Mouse (Mus musculus): ENCODE data around the gene Mapk1ip1l.

The Mapk1ip1l gene

DNA sequence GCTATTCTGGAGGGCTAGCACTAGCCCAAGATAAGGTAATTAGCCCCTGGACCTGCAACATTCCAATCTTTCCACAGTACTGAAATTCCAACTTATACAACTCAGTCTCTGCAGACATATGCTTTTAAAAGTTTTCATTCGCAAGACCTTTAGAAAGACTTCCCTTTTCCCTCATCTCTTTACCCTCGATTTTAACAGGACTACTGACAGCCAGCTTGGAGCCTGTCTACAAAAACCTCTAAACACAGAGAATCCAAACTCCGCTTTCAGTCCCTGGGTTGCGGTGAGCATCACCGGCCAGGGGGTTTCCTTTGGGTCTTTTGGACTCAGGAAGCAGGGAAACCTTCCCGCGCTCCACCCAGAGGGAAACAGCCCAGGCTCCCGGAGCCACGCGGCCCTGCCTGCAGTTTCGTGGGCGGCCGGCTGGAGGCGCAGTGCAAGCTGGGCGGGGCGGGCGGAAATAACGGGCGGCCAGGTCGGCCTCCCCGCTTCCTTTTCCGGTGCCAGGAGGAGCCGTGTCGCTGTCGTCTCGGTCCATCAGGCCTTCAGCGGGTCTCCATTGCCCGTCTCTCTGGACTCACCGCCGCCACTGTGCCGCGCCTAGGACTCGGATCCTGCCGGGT, at the start of gene Mapk1ip1l:
Mapk1ip1l (plus strand) TSS at position 482 of the 623 bp plus-strand sequence.
- DNase-seq, result peak; percentile 89

DNA sequence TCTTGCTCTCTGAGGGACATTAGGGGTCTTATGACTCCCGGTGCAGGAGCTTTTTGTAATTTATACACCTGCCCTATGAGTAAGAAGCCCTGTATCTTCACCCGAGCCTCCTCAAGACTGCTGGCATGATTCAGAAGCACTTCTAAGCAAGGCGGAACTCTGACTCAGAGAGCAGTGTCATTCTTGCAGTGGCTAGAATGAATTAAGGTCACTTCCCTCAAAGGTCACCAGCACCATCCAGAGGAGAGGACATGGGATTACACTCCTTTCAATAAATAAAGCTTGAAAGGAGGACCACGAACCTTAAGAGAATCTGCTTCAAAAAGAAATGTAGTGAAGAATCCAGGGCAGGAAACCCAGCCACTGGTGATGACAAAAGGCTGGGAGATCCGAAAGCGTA, 48.2 kb upstream of the Mapk1ip1l start:
- DNase-seq, result no peak

DNA sequence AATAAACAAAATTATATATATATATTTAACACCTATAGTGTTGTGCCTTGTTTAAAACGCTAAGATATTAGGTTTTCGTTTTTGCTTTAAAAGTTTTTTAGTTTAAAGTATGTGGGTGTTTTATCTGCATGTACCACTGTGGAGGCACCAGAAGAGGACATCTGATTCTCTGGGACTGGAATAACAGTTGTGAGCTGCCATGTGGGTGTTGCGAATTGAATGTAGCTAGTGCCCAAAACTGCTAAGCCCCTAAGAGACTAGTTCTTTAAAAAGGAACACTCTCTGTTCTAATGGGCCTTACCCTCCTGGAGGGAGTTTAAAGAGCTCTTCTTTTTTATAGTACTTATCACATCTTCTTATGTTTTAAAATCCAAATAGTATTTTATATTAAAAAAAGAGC, 33.2 kb upstream of the Mapk1ip1l start:
- no peak for DNase-seq

DNA sequence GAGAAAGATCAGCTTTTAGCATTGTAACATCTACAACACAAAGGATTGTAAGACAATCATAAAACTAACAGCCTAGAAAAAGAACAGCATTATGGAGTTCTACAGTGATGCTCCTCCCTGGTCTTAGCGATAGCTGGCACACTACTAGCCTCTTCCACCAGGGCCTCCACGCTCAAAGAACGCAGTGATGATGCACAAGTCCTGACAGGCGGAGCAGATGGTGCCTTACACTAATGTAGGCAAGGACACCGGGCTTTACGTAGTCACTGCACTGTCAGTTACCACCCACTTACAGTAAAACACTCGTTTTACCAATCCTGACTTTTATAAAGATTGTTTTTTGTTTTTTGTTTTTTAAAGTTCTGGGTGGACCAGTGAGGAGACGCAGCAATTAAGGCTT, 32.2 kb upstream of the Mapk1ip1l start:
- no peak for DNase-seq

DNA sequence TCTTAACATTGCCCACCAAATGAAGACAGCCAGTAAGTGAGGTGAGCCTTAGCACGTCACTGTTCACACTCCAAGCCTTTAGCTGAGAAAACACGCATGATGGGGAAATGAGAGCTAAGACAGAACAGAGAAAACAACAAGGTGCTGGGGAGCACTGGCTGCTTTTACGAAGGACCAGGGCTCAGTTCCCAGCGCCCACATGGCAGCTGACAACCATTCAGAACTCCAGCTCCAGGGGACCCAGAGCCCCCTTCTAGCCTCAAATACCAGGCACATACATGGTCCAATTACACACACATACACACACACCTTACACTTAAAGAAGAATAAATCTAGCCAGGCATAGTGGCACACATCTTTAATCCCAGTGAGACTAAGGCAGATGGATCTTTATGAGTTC, 29.0 kb upstream of the Mapk1ip1l start:
- no peak for DNase-seq

DNA sequence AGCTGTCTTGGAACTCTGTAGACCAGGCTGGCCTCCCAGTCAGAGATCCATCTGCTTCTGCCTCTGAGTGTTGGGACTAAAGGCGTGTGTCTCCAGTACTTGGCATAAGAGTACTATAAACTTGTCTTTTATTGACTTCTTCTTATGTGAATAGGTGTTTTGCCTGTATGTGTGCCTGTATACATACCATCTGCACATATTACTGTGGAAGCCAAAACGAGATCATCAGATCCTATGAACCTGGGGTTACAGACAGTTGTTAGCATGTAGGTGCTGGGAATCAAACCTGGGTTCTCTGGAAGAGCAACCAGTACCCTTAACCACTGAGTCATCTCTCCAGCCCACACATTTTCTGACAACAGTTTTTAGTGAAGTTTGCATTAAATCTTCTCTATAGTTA, 28.4 kb upstream of the Mapk1ip1l start:
- DNase-seq, result no peak

DNA sequence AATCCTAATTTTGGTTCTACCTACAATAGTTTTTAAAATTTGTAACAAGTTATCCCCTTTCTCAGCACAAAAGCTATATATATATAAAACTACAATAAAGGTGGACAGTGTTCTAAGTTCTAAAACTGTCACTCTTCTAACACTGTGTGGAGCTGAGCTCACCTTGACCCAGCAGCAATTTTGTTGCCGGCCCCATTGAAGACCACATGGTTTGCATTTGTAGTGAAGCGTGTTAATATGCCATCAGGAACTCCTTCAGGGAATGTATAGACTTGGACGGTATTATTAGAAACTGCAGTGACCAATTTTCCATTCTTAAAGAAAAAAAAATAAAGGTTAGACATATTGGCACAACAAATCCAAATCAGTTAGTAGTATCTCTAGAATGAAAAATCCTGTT, 24.3 kb upstream of the Mapk1ip1l start:
- DNase-seq, result no peak

DNA sequence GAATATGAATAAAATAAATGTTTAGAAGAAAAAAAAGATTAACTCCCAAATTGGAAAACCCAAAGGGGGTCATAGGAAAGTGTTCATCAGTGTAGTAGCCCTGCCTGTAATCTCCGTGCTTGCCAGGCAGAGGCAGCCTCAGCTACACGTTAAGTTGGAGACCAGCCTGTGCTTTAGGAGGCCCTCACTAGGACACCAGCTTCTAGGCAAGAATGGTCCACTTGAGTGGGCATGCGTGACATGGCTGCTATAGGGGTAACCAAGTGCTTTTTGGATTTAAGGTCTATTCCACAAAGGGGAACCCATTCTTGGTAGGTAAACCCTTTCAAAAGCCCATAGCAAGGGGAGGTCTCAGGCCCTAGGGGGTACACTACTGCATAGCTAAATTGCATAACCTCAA, 22.6 kb upstream of the Mapk1ip1l start:
- peak; percentile 17 for DNase-seq

DNA sequence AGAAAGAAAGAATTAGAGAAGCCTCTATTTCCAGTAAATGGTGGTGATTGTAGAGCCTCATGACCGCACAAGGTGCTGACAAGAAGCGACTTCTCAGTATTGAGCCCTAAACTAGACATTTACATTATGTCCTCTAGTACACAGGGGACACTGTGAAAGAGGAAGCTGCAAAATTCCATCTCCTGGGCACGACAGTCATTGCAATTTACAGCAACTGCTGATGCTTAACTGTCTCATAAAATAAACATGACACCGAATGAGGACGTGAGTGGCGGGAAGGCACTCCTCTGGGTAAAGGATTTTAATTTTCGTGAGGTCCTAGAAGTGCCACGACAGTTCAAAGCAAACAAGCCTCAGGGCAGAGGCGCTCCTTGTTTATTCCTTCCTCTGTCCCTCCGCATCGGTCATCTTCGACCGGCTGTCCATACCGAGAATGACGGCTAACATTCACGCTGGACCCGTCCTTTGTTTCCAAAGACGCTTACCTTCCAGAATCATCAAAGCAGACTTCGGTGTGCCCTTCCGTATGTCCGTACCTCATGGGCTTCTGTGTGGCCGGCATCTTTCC, 21.9 kb upstream of the Mapk1ip1l start:
- no peak for DNase-seq

DNA sequence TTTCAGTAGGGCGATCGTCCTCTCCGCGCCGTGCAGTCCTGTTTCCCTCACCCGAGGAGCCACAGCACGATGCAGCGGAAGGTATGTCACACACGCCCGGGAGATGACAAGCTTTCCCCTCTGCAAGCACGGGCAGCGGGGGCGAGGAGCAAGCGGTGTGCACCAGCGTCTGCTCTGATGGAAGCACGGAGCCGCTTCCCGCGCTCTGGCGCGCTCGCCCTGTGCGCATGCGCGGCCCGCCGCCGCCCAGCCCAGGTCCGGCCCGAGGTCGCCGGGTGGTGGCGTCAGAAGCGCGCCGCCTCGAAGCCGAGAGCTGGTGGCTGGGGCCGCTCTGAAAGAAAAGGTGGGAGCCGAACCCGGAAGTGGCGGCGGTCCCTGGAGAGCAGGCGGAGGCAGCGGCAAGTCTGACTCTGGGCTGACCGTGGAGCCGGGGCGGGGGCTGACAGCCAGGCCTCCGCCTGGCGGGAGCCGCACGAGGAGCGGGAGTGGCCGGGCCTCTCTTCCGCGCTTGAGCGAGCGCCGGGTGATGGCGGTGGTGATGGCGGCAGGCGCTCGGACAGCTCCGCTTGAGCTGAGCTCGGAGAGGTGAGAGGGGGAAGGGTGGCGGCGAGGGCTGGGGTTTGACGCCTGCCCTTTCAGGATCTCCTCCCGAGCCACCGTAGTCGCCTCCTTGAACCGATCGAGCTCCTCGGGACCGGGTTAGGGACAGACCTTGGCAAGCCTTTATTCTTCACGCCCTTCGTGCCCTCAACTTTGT, 21.3 kb upstream of the Mapk1ip1l start, which contains the start of the genes Wdhd1 and Socs4:
Wdhd1 (minus strand) TSS at position 221 of the 757 bp plus-strand sequence.
Socs4 (plus strand) TSS at position 295 of the 757 bp plus-strand sequence.
- peak; percentile 96 for DNase-seq

DNA sequence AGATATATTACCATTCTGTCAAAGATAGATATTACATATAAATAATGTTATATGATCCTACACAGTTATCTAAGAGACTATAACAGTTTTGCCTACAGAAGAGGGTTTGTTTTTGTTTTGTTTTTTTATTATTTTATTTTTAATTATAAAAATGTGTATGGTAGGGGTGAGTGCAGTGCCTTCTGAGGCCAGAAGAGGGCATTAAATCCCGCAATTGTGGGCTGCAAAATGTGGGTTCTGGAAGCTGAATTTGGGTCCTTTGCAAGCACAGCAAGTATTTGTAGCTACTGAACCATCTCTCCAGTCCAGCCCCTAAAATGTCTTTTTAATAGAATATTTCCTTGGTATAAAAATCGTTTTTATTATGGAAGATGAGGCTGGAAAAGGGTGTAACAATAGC, 19.0 kb upstream of the Mapk1ip1l start:
- no peak for DNase-seq

DNA sequence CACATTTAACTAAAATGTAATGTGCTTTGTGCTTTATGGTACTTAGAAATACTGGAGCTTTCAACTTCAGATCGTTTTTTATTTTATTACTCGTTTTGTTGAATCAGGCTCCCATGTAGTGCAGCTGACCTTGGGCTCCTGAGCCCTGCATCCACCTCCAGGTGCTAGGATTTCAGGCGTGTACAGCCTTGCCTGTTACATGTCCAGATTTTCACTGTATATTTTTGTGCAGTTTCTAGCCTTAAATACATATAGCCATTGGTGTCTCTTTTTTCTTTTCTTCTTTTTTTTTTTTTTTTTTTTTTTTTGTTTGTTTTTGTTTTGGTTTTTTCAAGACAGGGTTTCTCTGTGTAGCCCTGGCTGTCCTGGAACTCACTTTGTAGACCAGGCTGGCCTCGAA, 16.5 kb upstream of the Mapk1ip1l start:
- no peak for DNase-seq

DNA sequence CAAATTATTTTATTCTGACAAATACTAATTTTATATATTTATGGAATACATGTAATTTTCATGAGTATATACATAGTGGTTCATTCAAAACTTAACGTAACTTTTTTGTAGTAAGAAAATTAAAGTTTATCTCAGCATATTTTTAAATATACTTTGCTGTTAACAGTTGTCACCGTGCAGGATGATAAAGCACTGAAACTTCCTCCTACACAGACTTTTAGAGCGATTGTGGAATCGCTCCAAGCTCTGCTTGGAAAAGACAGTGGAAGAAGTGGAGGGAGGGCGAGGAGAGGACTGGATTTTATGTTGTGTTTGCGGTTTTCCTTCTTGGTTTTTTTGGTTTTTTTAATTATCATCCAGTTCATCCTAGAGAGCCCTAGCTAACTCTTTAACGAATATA, 14.5 kb upstream of the Mapk1ip1l start:
- DNase-seq, result no peak

DNA sequence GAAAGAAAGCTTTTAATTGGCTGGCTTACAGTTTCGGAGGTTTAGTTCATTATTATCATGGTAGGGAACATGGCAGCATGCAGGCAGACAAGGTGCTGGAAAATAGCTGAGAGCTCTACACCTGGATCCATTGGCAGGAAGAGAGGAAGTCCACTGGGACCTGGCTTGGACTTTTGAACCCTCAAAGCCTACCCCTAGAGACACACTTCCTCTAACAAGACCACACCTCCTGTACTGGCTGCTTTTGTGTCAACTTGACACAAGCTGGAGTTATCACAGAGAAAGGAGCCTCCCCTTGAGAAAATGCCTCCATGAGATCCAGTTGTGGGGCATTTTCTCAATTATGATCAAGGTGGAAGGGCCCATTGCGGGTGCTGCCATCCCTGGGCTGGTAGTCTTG, 12.8 kb upstream of the Mapk1ip1l start:
- no peak for DNase-seq

DNA sequence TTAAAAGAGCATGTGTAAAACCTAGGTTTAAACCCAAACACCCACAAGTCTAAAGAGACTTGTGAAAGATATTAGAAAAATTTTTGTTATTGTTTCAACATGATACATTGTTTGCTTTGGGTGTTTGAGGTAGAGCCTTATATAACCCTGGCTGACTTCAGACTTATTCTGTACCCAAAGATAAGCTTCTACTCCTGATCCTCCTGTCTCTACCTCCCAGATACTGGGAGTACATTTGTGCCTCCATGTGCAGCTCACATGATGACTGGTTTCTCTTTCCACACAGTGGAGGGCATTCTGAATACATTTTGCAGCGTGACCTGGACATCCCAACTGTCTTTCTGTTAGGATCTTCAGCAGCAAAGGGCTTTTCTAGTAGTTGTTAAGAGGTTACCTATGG, 11.9 kb upstream of the Mapk1ip1l start:
- no peak for DNase-seq

DNA sequence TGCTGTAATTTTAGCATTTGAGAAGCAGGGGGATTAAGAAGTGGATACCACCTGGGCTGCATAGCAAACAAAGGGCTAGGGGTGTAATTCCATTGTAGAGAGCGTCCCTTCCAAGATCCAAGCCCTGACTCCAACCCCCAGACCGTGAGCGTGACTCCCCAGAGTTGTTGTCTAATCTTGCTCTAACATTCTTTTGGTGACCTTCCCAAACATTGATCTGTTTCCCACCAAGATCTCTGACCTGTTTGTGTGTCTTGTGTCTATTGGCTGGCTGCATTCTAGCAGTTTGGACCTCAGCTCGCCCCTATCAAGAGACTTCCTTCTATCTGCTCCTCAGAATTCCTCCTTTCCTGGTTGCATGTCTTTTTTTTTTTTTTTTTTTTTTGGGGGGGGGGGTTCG, 11.0 kb upstream of the Mapk1ip1l start:
- no peak for DNase-seq

DNA sequence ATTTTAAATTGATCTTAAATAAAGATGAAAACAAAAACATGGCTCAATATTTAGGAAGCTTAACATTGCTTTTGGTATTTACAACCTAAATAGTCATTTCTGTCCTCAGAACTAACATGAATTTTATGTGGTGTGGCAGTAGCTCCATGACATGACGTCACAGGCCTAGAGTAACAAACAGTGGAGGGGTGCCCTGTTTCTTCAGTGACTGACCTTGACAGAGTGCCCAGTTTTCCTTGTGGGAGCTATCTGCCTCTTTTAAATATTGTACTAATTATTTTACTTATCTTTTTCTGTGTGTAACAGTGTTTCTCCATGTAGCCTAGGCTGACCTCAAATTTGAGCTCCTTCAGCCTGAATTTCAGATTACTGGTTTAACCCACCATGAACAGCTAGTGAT, 6.3 kb upstream of the Mapk1ip1l start:
- no peak for DNase-seq

DNA sequence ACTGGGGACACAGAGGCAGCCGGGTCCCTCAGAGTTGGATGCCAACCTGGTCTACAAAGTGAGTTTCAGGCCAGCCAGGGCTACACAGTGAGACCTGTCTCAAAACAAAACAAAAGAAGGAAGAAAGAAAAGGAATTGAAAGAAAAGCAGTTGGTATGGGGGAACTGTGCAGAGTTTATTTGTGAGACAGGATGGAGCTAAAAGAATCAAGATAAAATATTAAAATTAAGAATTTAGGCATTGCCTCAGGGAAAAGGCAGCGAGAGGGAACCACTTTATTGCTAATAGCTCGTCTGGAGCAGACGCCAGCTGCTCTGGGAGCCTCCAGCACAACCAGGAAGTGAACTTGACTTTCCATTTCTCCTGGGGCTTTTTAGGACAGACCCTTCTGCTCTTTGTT, 3.9 kb upstream of the Mapk1ip1l start:
- no peak for DNase-seq

DNA sequence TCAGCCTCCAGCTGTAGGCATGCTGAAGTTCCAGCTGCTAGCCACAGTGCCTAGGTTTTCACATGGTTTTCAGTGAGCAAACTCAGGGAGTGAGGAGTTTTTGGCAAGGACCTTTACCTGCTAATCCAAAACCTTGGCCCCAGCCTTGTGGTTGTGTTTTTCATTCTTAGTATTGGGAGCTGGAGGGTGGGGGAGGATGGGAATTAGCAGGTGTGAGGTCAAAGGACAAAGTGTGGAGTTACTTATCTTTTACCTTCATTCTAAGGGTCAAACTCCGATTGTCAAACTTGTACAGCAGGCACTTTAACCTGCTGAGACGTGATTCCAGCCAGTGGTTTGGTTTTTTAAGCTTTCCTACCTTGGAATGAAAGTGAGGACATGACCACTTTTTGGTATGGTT, 1.8 kb upstream of the Mapk1ip1l start:
- no peak for DNase-seq

DNA sequence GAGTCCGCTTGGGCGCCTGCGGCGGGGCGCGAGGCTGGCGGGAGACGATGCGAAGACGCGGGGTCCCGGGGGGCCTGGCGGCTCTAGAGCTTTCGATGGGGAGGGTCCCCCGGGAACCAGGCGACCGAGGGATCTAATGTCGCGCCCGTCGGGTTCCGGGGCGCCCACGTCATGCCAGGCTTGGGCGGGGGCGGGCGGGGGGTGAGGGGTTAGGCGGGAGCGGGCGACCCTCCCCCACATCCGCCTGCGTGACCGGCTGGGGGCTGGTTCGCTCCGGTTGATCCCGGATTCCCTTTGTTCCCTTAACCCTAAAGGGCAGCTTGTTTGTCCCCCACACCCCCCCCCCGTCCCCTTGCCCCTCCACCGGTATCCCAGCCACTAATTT, 334 bp downstream of the Mapk1ip1l start:
- no peak for DNase-seq

DNA sequence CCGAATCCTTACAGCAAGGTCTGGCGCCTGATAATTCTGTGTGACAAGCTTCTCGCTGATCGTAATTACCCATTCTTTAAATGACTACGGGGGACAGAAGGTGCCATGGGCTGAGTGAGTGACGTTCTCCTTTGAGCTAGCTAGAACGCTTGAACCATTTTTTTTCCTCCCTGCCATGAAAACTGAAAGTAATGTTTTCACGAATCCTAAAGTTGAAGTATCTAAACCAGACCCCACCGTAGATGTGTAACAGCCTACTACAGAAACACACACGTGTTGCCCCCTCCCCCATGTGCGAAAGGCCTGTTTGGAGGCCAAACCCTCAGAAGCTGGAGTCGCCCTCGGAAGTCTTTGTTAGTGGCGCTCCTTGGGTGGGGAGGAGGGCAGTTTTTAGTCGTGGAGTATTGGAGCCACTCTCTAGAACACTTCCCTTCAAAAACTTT, 774 bp downstream of the Mapk1ip1l start:
- DNase-seq, result no peak

DNA sequence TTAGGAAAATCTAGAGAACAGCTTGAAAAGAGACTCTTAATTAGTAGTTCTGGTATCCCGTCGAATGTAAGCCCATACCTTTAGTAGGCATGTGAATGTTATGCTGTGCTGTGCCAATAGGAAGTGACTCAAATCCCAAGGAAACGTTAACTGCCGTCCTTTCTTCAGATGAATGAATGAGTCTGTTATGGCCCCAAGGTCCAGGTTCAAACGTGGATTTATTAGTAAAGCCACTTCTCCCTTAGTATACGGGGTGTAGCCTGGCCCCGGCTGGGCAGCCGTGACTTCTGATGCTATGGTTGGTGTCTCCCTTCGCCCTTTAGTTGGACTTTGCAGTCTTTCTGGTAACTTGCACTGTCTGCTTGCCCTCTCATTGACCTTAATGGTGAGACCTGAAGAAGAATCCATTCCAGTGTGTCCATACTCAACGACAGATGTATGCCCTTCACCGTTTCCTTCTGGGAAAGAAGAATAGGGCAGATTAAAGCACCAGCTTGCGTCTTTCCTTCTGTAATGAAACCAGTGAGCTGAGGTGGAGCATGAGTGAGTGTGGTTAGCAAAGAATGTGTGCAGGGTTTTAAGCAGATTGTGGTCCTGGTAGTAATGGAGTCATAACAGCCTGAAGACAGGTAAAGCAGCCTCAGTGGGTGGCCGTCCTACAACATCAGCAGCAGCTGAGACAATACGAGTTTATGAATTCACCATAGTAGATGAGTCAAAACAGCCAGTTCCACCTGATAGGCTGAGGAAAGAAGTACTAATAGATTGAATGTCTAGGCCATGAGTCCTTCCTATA, 5.0 kb downstream of the Mapk1ip1l start:
- DNase-seq, result no peak

DNA sequence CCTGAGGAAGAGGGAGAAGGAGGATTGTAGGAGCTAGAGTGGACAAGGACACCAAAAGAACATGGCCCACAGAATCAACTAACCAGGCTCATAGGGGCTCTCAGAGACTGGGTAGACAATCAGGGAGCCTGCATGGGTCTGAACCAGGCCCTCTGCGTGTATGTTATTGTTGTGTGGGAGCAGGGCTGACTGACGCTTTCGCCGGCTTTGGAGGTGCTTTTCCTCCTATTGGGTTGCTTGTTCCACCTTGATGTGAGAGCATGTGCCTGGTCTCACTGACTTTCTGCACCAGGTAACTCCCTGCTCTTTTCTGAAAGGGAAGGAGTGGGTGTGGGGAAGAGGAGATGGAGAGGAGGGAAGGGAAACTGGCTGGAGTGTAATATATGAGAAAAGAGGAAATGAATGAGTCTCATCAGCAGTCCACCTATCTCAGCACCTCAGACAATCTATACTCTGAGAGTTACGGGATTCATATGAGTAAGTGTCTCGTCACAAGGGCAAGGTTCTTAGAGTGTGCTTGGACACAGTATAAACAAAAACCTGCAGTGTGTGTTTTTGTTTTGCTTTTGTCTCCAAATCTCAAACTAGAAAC, 6.8 kb downstream of the Mapk1ip1l start:
- no peak for DNase-seq
